Mouse (Mus musculus) embryonic facial prominence, embryonic 15.5 days (tissue): ENCODE results near the gene Spns2. TPM values are rescaled to one million over a fixed set of nuclear protein-coding genes. Genes with fewer than 3 reads are reported as not detected.
"Not testable (repeated sequence)": the region's sequence is repeated elsewhere in the genome, so short reads cannot be mapped to it uniquely, and the experiment has no call there.

Source experiments
- ATAC-seq: fragments of 200-750 bp; cut with Nextera tagmentation; 2 replicates; pipeline ENCODE4 v1.8.0; 2017; ENCODE audit warnings: low read depth, moderate TSS enrichment; ENCODE audit not compliant: insufficient number of reproducible peaks, low FRiP score, low TSS enrichment
- H3K27ac ChIP-seq: fragments of 300-500 bp; sonication (generic); replicated peaks from 2 replicates; pipeline ENCODE4 v1.5.1; 2015; ENCODE audit warnings: mild to moderate bottlenecking, inconsistent platforms
- H3K27me3 ChIP-seq: fragments of 300-500 bp; sonication (generic); 2 replicates; pipeline ENCODE4 v1.6.1; 2015; ENCODE audit warnings: inconsistent platforms
- H3K36me3 ChIP-seq: fragments of 300-500 bp; sonication (generic); 2 replicates; pipeline ENCODE4 v1.6.1; 2015; ENCODE audit warnings: mild to moderate bottlenecking, inconsistent platforms
- H3K4me1 ChIP-seq: fragments of 300-500 bp; sonication (generic); 2 replicates; pipeline ENCODE4 v1.6.1; 2015; ENCODE audit warnings: inconsistent platforms
- H3K4me2 ChIP-seq: fragments of 300-500 bp; sonication (generic); replicated peaks from 2 replicates; pipeline ENCODE4 v1.6.1; 2015; ENCODE audit warnings: mild to moderate bottlenecking, inconsistent platforms
- H3K4me3 ChIP-seq: fragments of 300-500 bp; sonication (generic); replicated peaks from 2 replicates; pipeline ENCODE4 v1.5.1; 2015; ENCODE audit warnings: mild to moderate bottlenecking, inconsistent platforms
- H3K9ac ChIP-seq: fragments of 300-500 bp; sonication (generic); 2 replicates; pipeline ENCODE4 v1.6.1; 2015; ENCODE audit warnings: inconsistent platforms
- H3K9me3 ChIP-seq: fragments of 300-500 bp; sonication (generic); replicated peaks from 2 replicates; pipeline ENCODE4 v1.6.1; 2016; ENCODE audit warnings: inconsistent platforms
- WGBS: fragments of 180-500 bp; shearing (Covaris S2); methylation state at CpG from one replicate; pipeline ENCODE4 v1.1.7; 2015; 5-methylcytosine and 5-hydroxymethylcytosine counted together
- polyA plus RNA-seq: library from polyadenylated mRNA; unstranded; fragments of >200 nt; fragmentation: Nextera tagmentation; extraction: Ambion mirVana; gene quantifications from 2 replicates; pipeline ENCODE4 v1.2.1, GENCODE M21; 2015

The Spns2 gene
- polyA plus RNA-seq, 1 experiment from 2014 or later = 12.0 TPM

- no peaks in the 10 kb centered on the region for H3K36me3 ChIP-seq
- H3K4me3 ChIP-seq = 0 out of 2 replicates have a peak overlapping the region, but pooled peaks have one; percentile 10
- ATAC-seq = no peak
- no peak overlapping the region for H3K9ac ChIP-seq
- no peaks in the 10 kb centered on the region for H3K27me3 ChIP-seq
- peaks cover 12% of the 10 kb centered on the region; the same call in 1 of the 2 replicates for H3K4me1 ChIP-seq
- H3K27ac ChIP-seq = peak overlapping the region; percentile 63
- no peaks in the 10 kb centered on the region for H3K9me3 ChIP-seq
- H3K4me2 ChIP-seq = peak overlapping the region; percentile 28
- WGBS = 55% methylated on average over 2 of the region's 2 CpGs
These were observed 54.0 kb downstream of the Spns2 start for GRCm38 (mm10) chr11:72435694-72436045.

DNA sequence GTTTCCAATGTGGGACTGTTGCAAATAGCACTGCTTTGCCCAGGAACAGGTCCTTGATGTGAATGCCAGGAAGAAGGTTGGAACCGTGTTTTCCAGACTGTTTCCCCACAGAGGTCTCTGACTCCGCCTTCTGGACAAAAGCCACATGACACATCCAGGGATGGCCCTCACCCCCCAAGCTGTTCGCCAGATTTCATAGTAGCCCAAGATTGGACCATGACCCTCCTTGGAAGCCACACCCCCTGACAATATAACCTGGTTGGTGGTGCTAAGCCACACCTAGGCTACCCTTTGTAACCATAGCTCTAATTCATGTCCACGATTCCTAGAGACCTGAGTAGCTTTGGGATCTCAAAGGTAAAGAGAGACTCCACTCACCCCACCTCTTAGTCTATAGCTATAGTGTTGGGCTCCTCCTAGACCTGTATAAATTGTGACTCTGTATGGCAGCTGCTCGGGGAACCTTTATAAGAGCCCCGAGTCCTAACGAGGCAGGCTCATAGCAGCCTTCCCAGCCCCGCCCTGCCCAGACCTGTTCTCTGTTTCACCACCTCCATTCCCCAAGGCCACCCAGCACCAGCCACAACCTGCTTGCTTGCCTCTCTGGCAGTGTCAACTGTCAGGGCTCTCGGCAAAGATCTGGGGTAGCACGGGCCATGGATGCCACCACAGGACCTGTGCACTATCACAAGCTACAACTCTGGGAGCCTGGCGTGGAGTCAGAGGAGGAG lies 54.6 kb downstream of the Spns2 start, which contains the start of gene Ggt6:
Gene Ggt6 (plus strand): TSS at position 564 of the 731 bp plus-strand sequence.
- peak; percentile 53; the same call in 1 of the 2 replicates for ATAC-seq
- peak within 1 kb of the TSS; percentile 68 for H3K27ac ChIP-seq

DNA sequence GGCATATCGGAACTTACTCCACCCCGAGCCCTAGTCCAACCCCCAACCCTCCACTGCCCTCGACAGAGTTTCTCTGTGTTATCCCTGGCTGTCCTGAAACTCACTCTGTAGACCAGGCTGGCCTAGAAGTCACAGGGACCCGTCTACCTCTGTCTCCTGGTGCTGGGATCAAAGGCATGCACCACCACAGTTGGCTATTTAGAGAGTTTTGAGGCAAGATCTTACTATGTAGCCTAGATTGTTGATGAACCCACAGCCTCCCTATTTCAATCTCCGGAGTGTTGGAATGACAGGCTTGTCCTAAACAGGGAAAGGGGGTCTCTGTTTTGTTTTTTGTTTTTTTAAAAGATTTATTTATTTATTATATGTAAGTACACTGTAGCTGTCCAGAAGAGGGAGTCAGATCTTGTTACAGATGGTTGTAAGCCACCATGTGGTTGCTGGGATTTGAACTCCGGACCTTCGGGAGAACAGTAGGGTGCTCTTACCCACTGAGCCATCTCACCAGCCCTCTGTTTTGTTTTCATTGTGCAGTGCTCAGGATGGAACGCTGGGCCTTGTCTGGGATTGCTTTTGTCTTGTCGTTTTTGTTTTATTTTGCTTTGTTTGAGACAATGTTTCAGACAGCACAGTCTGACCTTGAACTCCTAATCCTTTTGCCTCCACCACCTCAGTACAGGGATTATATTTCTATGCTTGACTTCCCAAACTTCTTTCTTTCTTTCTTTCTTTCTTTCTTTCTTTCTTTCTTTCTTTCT lies 59.2 kb downstream of the Spns2 start:
- H3K9me3 ChIP-seq, H3K4me1 ChIP-seq, H3K27me3 ChIP-seq, H3K9ac ChIP-seq, H3K4me3 ChIP-seq, H3K27ac ChIP-seq, H3K4me2 ChIP-seq, ATAC-seq, H3K36me3 ChIP-seq: not testable (repeated sequence)
- 68% methylated on average over 9 of the region's 9 CpGs for WGBS

More for the DNA sequence above, 54.6 kb downstream of the Spns2 start, which contains the start of gene Ggt6:
- Histone ChIP-seq H3K4me1 (peaks cover 12% of the 10 kb centered on the region; the same call in 1 of the 2 replicates), H3K4me2 (peak within 1 kb of the TSS; percentile 28), H3K4me3 (0 out of 2 replicates have a peak within 1 kb of the TSS, but pooled peaks have one; percentile 10), H3K9me3 (no peaks in the 10 kb centered on the region), H3K36me3 (no peaks in the 10 kb centered on the region), H3K27me3 (no peaks in the 10 kb centered on the region), H3K9ac (no peak within 1 kb of the TSS)
- 56% methylated on average over 11 of the region's 11 CpGs for WGBS

- no peaks in the 10 kb centered on the region for H3K27me3 ChIP-seq
- H3K4me1 ChIP-seq = no peaks in the 10 kb centered on the region
- H3K27ac ChIP-seq = no peak overlapping the region
- peak; percentile 73; the same call in 1 of the 2 replicates for ATAC-seq
- H3K4me2 ChIP-seq = peak overlapping the region; percentile 30; the same call in 1 of the 2 replicates
- 41% methylated on average over 7 of the region's 7 CpGs for WGBS
- H3K9ac ChIP-seq = no peak overlapping the region
- no peaks in the 10 kb centered on the region for H3K36me3 ChIP-seq
- H3K4me3 ChIP-seq = 0 out of 2 replicates have a peak overlapping the region, but pooled peaks have one; percentile 16
- H3K9me3 ChIP-seq = no peaks in the 10 kb centered on the region
These were observed 60.4 kb downstream of the Spns2 start for GRCm38 (mm10) chr11:72429288-72429690.

DNA sequence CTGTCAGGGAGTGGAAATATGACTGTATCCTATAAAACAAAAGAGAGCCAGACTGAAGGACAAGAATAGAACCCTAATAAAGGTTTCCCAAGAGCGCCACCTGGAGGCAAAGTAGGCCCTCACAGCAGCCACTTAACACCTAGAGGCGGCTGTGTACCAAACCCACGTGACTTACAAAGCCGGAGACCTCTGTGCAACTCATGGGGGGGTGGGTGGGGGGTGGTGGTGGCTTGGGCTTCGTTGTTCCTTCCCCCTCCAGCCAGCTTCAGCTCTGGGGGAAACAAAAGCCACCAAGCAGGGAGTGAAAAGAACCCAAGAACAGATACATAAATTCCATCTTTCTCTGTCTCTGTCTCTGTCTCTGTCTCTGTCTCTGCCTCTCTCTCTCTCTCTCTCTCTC lies 61.0 kb downstream of the Spns2 start:
- ATAC-seq = 0 out of 2 replicates have a peak, but pooled peaks have one; percentile 43
- Histone ChIP-seq H3K4me1 (no peaks in the 10 kb centered on the region), H3K9ac (no peak overlapping the region), H3K4me3 (no peak overlapping the region), H3K27ac (no peak overlapping the region), H3K4me2 (no peak overlapping the region; the same call in 1 of the 2 replicates), H3K36me3 (no peaks in the 10 kb centered on the region), H3K9me3 (no peaks in the 10 kb centered on the region), H3K27me3 (no peaks in the 10 kb centered on the region)
- WGBS = 2% methylated on average over 5 of the region's 5 CpGs

GRCm38 (mm10) chr11:72426884-72427283 lies 62.8 kb downstream of the Spns2 start:
- Histone ChIP-seq H3K4me2 (no peak overlapping the region), H3K36me3 (no peaks in the 10 kb centered on the region), H3K9ac (no peak overlapping the region)

GRCm38 (mm10) chr11:72425201-72425600 lies 64.5 kb downstream of the Spns2 start:
- H3K9me3 ChIP-seq = no peaks in the 10 kb centered on the region
- no peaks in the 10 kb centered on the region for H3K4me1 ChIP-seq
- H3K36me3 ChIP-seq = no peaks in the 10 kb centered on the region
- ATAC-seq = no peak
- H3K4me3 ChIP-seq = no peak overlapping the region
- no peak overlapping the region for H3K4me2 ChIP-seq
- no peak overlapping the region for H3K9ac ChIP-seq
- no peak overlapping the region for H3K27ac ChIP-seq
- H3K27me3 ChIP-seq = no peaks in the 10 kb centered on the region

More at GRCm38 (mm10) chr11:72426884-72427283, 62.8 kb downstream of the Spns2 start:
- no peak overlapping the region for H3K4me3 ChIP-seq
- no peak overlapping the region for H3K27ac ChIP-seq
- H3K4me1 ChIP-seq = no peaks in the 10 kb centered on the region
- H3K27me3 ChIP-seq = no peaks in the 10 kb centered on the region
- H3K9me3 ChIP-seq = no peaks in the 10 kb centered on the region
- ATAC-seq = no peak

GRCm38 (mm10) chr11:72423686-72424085 lies 66.0 kb downstream of the Spns2 start:
- no peak for ATAC-seq
- H3K4me3 ChIP-seq = no peak overlapping the region
- H3K27me3 ChIP-seq = no peaks in the 10 kb centered on the region
- H3K9ac ChIP-seq = no peak overlapping the region
- H3K9me3 ChIP-seq = no peaks in the 10 kb centered on the region
- WGBS = 80% methylated on average over 4 of the region's 4 CpGs
- no peak overlapping the region for H3K4me2 ChIP-seq
- no peak overlapping the region for H3K27ac ChIP-seq
- no peaks in the 10 kb centered on the region for H3K4me1 ChIP-seq
- no peaks in the 10 kb centered on the region for H3K36me3 ChIP-seq

- H3K27ac ChIP-seq = no peak overlapping the region
- no peaks in the 10 kb centered on the region for H3K9me3 ChIP-seq
- no peak overlapping the region for H3K4me2 ChIP-seq
- 83% methylated on average over 11 of the region's 11 CpGs for WGBS
- no peaks in the 10 kb centered on the region for H3K36me3 ChIP-seq
- no peak for ATAC-seq
- H3K9ac ChIP-seq = no peak overlapping the region
- no peak overlapping the region for H3K4me3 ChIP-seq
- no peaks in the 10 kb centered on the region for H3K27me3 ChIP-seq
- H3K4me1 ChIP-seq = no peaks in the 10 kb centered on the region; the same call in 1 of the 2 replicates
These were observed 68.0 kb downstream of the Spns2 start for GRCm38 (mm10) chr11:72421518-72422278.

DNA sequence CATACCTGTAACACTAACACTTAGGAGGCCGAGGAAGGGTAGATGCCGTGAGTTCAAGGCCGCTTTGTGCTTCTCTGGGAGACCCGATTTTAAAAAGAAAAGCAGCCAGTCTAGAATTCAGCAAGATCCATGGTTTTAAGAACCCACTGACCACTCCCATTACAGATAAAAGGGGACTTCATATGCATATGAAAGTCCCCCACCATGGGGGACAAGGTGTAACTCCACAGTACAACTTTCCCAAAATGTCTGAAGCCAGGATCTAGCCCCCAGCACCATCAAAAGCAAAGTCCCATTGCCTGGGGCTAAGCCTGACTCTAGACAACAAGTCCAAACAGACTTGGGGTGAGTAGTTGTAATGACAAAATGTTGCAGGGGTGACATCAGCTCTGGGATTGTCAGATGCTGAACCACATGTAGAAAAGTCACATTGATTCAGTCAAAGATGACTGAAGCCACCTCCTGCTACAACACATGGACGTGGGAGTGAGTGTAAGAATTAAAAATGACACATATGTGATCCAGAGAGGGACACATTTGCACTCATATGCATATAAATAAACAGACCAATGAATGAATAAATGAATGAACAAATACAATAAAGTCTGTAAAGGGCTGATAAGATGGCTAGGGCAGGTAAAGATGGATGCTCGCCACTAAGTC lies 69.1 kb downstream of the Spns2 start:
- Histone ChIP-seq H3K27ac (no peak overlapping the region), H3K4me1 (no peaks in the 10 kb centered on the region; the same call in 1 of the 2 replicates), H3K9ac (no peak overlapping the region), H3K36me3 (no peaks in the 10 kb centered on the region), H3K4me3 (no peak overlapping the region), H3K9me3 (no peaks in the 10 kb centered on the region), H3K27me3 (no peaks in the 10 kb centered on the region), H3K4me2 (no peak overlapping the region)
- ATAC-seq = no peak
- WGBS = 79% methylated on average over 6 of the region's 6 CpGs
